Mouse (Mus musculus): ENCODE measurements around the gene Mxra8. TPM values are rescaled to one million over a fixed set of nuclear protein-coding genes. Genes with fewer than 3 reads are reported as not detected.

Gene Mxra8
- total and polyA plus RNA-seq, 2 experiments from 2014 or later, result 57.8 to 99.5 TPM

DNA sequence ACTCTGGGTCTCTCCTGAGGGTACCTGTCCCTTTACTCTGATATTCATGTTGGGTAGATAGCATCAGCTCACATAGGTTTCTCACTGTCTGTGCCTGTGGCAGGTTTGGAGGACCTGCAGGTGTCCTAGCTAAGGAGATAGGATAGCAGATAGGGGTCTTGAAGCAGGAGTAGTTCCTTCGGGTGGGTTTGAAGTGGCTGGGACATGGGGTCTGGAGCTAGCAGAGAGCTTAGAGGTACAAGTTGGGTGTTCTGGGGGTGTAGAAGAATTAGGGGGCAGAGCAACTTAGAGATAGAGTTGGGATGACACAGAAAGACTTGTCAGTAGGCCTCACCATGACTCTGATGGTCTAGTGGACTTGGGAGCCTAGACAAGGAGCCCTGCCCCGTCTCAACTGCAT lies 9.9 kb downstream of the Mxra8 start:
- peaks cover 3% of the 10 kb centered on the region; the same call in 1 of the 2 replicates for H3K36me3 ChIP-seq (replicated peaks; ENCODE audit: control insufficient read depth, insufficient read depth, low read length)
- peaks cover 16% of the 10 kb centered on the region for H3K4me1 ChIP-seq (ENCODE audit: control insufficient read depth, insufficient read depth)
- H3K9me3 ChIP-seq (replicated peaks; ENCODE audit: control insufficient read depth, low read length), result no peaks in the 10 kb centered on the region
- no peak overlapping the region for H3K27ac ChIP-seq (ENCODE audit: low read depth)
- H3K27me3 ChIP-seq (ENCODE audit: control insufficient read depth, insufficient read depth, low read length), result no peaks in the 10 kb centered on the region
- H3K4me3 ChIP-seq (ENCODE audit: low read depth, low read length), result no peak overlapping the region
- H3K9ac ChIP-seq (replicated peaks; ENCODE audit: low read depth, low read length), result no peak overlapping the region
- ATAC-seq (ENCODE audit: insufficient read depth, low read depth) (no peak), DNase-seq (ENCODE audit: low spot score) (peak; percentile 2)
- TF ChIP-seq EP300 (IDR thresholded peaks at IDR 0.05; ENCODE audit: low read depth) (no peak), CTCF (IDR thresholded peaks at IDR 0.05; ENCODE audit: low read depth) (no peak)
- H3K4me2 ChIP-seq (ENCODE audit: low read depth, low read length), result no peak overlapping the region
- 87% methylated on average over 2 of the region's 2 CpGs for WGBS

DNA sequence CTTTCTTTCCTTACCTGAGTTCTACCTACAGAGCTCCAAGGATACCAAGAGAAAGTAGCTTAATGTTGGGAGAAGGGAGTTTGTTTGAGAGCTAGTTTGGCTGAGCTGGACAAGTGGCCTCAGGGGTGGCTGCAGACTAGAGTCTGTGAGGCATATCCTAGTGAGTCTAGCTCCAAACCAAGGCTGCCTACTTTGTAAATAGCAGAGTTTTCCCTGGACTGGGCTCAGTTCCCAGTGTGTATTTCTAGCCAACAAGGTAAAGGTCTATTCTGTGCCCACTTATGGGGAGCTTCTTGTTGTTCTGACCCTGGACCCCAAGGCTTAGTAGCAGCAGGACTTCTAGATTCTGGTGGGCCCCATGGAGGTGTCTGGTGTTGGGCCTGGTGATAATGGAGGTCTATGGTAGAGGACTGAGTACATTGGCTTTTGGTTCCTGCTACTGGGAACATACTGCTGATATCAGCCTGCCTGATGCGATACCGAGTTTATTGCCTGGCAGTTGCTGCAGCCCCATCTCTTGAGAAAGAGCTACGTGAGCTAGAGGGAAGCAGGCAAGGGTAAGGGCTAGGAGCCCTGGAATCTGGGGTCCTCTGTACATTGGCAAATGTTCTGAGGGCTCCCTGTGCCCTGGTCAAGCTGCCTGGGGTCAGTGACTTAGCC lies 10.4 kb downstream of the Mxra8 start:
- H3K27ac ChIP-seq (ENCODE audit: low read depth), result no peak overlapping the region
- no peak for TF ChIP-seq CTCF (IDR thresholded peaks at IDR 0.05; ENCODE audit: low read depth)
- no peak for TF ChIP-seq EP300 (IDR thresholded peaks at IDR 0.05; ENCODE audit: low read depth)
- peaks cover 16% of the 10 kb centered on the region for H3K4me1 ChIP-seq (ENCODE audit: control insufficient read depth, insufficient read depth)
- peaks cover 8% of the 10 kb centered on the region for H3K36me3 ChIP-seq (replicated peaks; ENCODE audit: control insufficient read depth, insufficient read depth, low read length)
- 81% methylated on average over 3 of the region's 3 CpGs for WGBS
- no peak overlapping the region for H3K9ac ChIP-seq (replicated peaks; ENCODE audit: low read depth, low read length)
- DNase-seq (ENCODE audit: low spot score), result no peak
- H3K4me3 ChIP-seq (ENCODE audit: low read depth, low read length), result no peak overlapping the region
- no peaks in the 10 kb centered on the region for H3K9me3 ChIP-seq (replicated peaks; ENCODE audit: control insufficient read depth, low read length)
- H3K4me2 ChIP-seq (ENCODE audit: low read depth, low read length), result no peak overlapping the region
- H3K27me3 ChIP-seq (ENCODE audit: control insufficient read depth, insufficient read depth, low read length), result no peaks in the 10 kb centered on the region
- no peak for ATAC-seq (ENCODE audit: insufficient read depth, low read depth)

DNA sequence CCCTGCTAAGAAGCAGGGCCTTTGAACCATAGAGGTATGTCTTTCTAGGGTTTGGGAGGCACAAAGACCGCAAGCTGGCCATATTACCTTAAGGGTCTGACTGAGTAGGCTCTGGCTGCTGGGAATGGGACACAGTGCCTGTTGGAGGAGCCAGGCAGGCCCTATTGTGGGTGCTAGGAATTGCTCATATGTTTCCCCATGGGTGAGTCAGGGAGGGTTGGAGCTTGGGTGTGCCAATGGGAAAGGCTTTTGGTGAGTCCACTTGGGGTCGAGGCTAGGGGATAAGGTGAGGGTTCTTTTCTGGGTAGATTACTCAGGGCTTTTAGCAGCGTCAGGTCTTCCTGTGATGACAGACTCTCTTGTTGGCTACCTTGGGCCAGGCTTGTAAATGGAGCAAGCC lies 11.9 kb downstream of the Mxra8 start:
- Histone ChIP-seq H3K4me2 (ENCODE audit: low read depth, low read length) (no peak overlapping the region), H3K27me3 (ENCODE audit: control insufficient read depth, insufficient read depth, low read length) (no peaks in the 10 kb centered on the region), H3K36me3 (replicated peaks; ENCODE audit: control insufficient read depth, insufficient read depth, low read length) (peaks cover 23% of the 10 kb centered on the region), H3K9me3 (replicated peaks; ENCODE audit: control insufficient read depth, low read length) (no peaks in the 10 kb centered on the region), H3K4me3 (ENCODE audit: low read depth, low read length) (no peak overlapping the region), H3K4me1 (ENCODE audit: control insufficient read depth, insufficient read depth) (peaks cover 16% of the 10 kb centered on the region), H3K9ac (replicated peaks; ENCODE audit: low read depth, low read length) (no peak overlapping the region), H3K27ac (ENCODE audit: low read depth) (no peak overlapping the region)
- 88% methylated on average over 3 of the region's 3 CpGs for WGBS
- DNase-seq (ENCODE audit: low spot score), result no peak
- no peak for ATAC-seq (ENCODE audit: insufficient read depth, low read depth)
- no peak for TF ChIP-seq CTCF (IDR thresholded peaks at IDR 0.05; ENCODE audit: low read depth)

DNA sequence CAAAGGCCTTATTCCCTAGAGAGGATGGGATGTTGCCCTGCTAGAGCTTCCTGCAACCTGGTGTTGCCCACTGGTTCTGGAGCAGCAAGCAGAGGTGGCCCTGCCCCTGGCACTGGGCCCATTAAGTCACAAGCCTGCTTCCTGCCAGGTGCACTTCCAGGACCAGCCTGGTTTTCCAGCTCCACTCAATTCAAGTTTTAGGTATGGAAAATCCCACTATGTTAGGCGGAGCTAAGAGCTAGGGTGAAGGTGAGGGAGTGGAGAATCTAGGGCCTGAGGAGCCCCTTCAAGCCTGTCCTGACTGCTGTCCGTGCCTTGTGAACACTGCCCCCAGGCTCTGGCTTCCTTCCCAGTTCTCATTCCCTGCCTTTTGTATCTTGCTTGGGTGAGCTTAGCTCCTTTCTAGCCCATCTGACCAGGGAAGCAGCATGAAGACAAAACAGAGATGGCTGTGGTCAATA lies 12.5 kb downstream of the Mxra8 start:
- H3K27me3 ChIP-seq (ENCODE audit: control insufficient read depth, insufficient read depth, low read length), result no peaks in the 10 kb centered on the region
- H3K4me1 ChIP-seq (ENCODE audit: control insufficient read depth, insufficient read depth), result peaks cover 12% of the 10 kb centered on the region
- 61% methylated on average over 2 of the region's 2 CpGs for WGBS
- no peaks in the 10 kb centered on the region for H3K9me3 ChIP-seq (replicated peaks; ENCODE audit: control insufficient read depth, low read length)
- TF ChIP-seq CTCF (IDR thresholded peaks at IDR 0.05; ENCODE audit: low read depth) (no peak), EP300 (IDR thresholded peaks at IDR 0.05; ENCODE audit: low read depth) (no peak)
- H3K27ac ChIP-seq (ENCODE audit: low read depth), result no peak overlapping the region
- H3K9ac ChIP-seq (replicated peaks; ENCODE audit: low read depth, low read length), result no peak overlapping the region
- DNase-seq (ENCODE audit: low spot score) (no peak), ATAC-seq (ENCODE audit: insufficient read depth, low read depth) (no peak)
- no peak overlapping the region for H3K4me3 ChIP-seq (ENCODE audit: low read depth, low read length)
- no peak overlapping the region for H3K4me2 ChIP-seq (ENCODE audit: low read depth, low read length)
- peaks cover 29% of the 10 kb centered on the region for H3K36me3 ChIP-seq (replicated peaks; ENCODE audit: control insufficient read depth, insufficient read depth, low read length)

DNA sequence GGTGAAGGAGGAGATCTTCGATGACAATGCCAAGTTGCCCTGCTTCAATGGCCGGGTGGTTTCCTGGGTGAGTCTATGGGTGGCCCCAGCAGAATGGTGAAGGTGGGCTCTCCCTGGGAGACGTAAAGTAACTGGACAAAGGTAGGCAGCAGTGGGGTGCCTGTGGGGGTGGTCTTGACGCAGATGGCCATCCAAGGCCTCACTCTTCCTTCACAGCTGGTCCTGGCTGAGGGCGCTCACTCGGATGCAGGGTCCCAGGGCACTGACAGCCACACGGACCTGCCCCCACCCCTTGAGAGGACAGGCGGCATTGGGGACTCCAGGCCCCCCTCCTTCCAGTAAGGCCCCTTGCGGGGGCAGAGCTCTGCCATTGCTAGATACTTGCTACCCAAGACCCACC lies 13.9 kb downstream of the Mxra8 start:
- no peaks in the 10 kb centered on the region for H3K9me3 ChIP-seq (replicated peaks; ENCODE audit: control insufficient read depth, low read length)
- H3K36me3 ChIP-seq (replicated peaks; ENCODE audit: control insufficient read depth, insufficient read depth, low read length), result peaks cover 41% of the 10 kb centered on the region
- DNase-seq (ENCODE audit: low spot score) (no peak), ATAC-seq (ENCODE audit: insufficient read depth, low read depth) (no peak)
- H3K9ac ChIP-seq (replicated peaks; ENCODE audit: low read depth, low read length), result no peak overlapping the region
- H3K4me2 ChIP-seq (ENCODE audit: low read depth, low read length), result no peak overlapping the region
- no peak overlapping the region for H3K4me3 ChIP-seq (ENCODE audit: low read depth, low read length)
- no peak overlapping the region for H3K27ac ChIP-seq (ENCODE audit: low read depth)
- H3K4me1 ChIP-seq (ENCODE audit: control insufficient read depth, insufficient read depth), result peaks cover 6% of the 10 kb centered on the region
- TF ChIP-seq EP300 (IDR thresholded peaks at IDR 0.05; ENCODE audit: low read depth) (no peak), CTCF (IDR thresholded peaks at IDR 0.05; ENCODE audit: low read depth) (no peak)
- no peaks in the 10 kb centered on the region for H3K27me3 ChIP-seq (ENCODE audit: control insufficient read depth, insufficient read depth, low read length)
- WGBS, result 84% methylated on average over 9 of the region's 9 CpGs

DNA sequence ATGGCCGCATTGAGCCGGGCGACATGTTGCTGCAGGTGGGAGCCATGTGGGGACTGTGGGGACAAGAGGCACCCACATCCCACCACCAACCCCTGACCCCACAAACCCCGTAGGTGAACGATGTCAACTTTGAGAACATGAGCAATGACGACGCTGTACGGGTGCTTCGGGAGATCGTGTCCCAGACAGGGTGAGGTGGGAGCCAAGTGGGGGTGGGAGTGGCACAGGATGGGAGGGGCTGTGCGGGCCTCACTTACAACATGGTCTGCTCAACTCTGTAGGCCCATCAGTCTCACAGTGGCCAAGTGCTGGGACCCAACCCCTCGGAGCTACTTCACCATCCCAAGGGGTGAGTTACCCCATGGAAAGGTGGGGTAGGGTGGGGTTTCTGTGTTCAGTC lies 15.5 kb downstream of the Mxra8 start:
- DNase-seq (ENCODE audit: low spot score), result no peak

More for the DNA sequence above, 15.5 kb downstream of the Mxra8 start:
- Histone ChIP-seq H3K9ac (replicated peaks; ENCODE audit: low read depth, low read length) (no peak overlapping the region), H3K9me3 (replicated peaks; ENCODE audit: control insufficient read depth, low read length) (no peaks in the 10 kb centered on the region), H3K4me3 (ENCODE audit: low read depth, low read length) (no peak overlapping the region), H3K27ac (ENCODE audit: low read depth) (no peak overlapping the region), H3K4me1 (ENCODE audit: control insufficient read depth, insufficient read depth) (no peaks in the 10 kb centered on the region; the same call in 1 of the 2 replicates), H3K4me2 (ENCODE audit: low read depth, low read length) (no peak overlapping the region), H3K36me3 (replicated peaks; ENCODE audit: control insufficient read depth, insufficient read depth, low read length) (peaks cover 47% of the 10 kb centered on the region), H3K27me3 (ENCODE audit: control insufficient read depth, insufficient read depth, low read length) (no peaks in the 10 kb centered on the region)
- WGBS, result 92% methylated on average over 12 of the region's 12 CpGs
- TF ChIP-seq CTCF (IDR thresholded peaks at IDR 0.05; ENCODE audit: low read depth), result no peak
- no peak for TF ChIP-seq EP300 (IDR thresholded peaks at IDR 0.05; ENCODE audit: low read depth)
- no peak for ATAC-seq (ENCODE audit: insufficient read depth, low read depth)
